Mouse (Mus musculus) heart, embryonic 11.5 days (tissue): ENCODE results near the gene Cobll1. TPM values are rescaled to one million over a fixed set of nuclear protein-coding genes. Genes with fewer than 3 reads are reported as not detected.

ENCODE experiments used
- ATAC-seq: fragments of 200-750 bp; cut with Nextera tagmentation; replicated peaks from 2 replicates; pipeline ENCODE4 v1.8.0; 2017; ENCODE audit warnings: moderate library complexity; ENCODE audit not compliant: insufficient number of reproducible peaks, low FRiP score, low TSS enrichment
- H3K27ac ChIP-seq: fragments of 300-500 bp; sonication (generic); 2 replicates; pipeline ENCODE4 v1.5.1; 2014; ENCODE audit warnings: mild to moderate bottlenecking, low read depth, low read length
- H3K27me3 ChIP-seq: fragments of 300-500 bp; sonication (generic); 2 replicates; pipeline ENCODE4 v1.6.1; 2014; ENCODE audit warnings: mild to moderate bottlenecking, low read length, mixed read lengths; ENCODE audit not compliant: control insufficient read depth, insufficient read depth
- H3K36me3 ChIP-seq: fragments of 300-500 bp; sonication (generic); 2 replicates; pipeline ENCODE4 v1.6.1; 2014; ENCODE audit warnings: mild to moderate bottlenecking, low read length, moderate library complexity, mixed read lengths; ENCODE audit not compliant: control insufficient read depth, insufficient read depth
- H3K4me1 ChIP-seq: fragments of 300-500 bp; sonication (generic); 2 replicates; pipeline ENCODE4 v1.6.1; 2014; ENCODE audit warnings: low read length; ENCODE audit not compliant: control insufficient read depth, insufficient read depth
- H3K4me2 ChIP-seq: fragments of 300-500 bp; sonication (generic); 2 replicates; pipeline ENCODE4 v1.6.1; 2014; ENCODE audit warnings: mild to moderate bottlenecking, moderate library complexity
- H3K4me3 ChIP-seq: fragments of 300-500 bp; sonication (generic); 2 replicates; pipeline ENCODE4 v1.5.1; 2014; ENCODE audit warnings: low read depth, low read length
- H3K9ac ChIP-seq: fragments of 300-500 bp; sonication (generic); 2 replicates; pipeline ENCODE4 v1.6.1; 2014; ENCODE audit warnings: mild to moderate bottlenecking, low read depth, low read length, moderate library complexity
- H3K9me3 ChIP-seq: fragments of 300-500 bp; sonication (generic); replicated peaks from 2 replicates; pipeline ENCODE4 v1.6.1; 2016; ENCODE audit warnings: low read length; ENCODE audit not compliant: control insufficient read depth
- WGBS: fragments of 180-500 bp; shearing (Covaris S2); extraction: QIAGEN DNeasy Blood & Tissue Kit; methylation state at CpG from one replicate; pipeline ENCODE4 v1.1.7; 2014; ENCODE audit not compliant: insufficient replicate concordance; 5-methylcytosine and 5-hydroxymethylcytosine counted together
- polyA plus RNA-seq: library from polyadenylated mRNA; unstranded; fragments of >200 nt; fragmentation: Nextera tagmentation; extraction: Ambion mirVana; gene quantifications from 2 replicates; pipeline ENCODE4 v1.2.1, GENCODE M21; 2014

Gene Cobll1
- polyA plus RNA-seq, 1 experiment from 2014 or later: 9.9 TPM

- peaks cover 3% of the 10 kb centered on the region; the same call in 1 of the 2 replicates for H3K36me3 ChIP-seq
- H3K4me2 ChIP-seq: no peak overlapping the region
- H3K4me1 ChIP-seq: no peaks in the 10 kb centered on the region
- WGBS: 77% methylated on average over 1 of the region's 1 CpGs
- H3K4me3 ChIP-seq: no peak overlapping the region
- no peak for ATAC-seq
- H3K9ac ChIP-seq: no peak overlapping the region
- no peaks in the 10 kb centered on the region for H3K9me3 ChIP-seq
- no peak overlapping the region for H3K27ac ChIP-seq
- no peaks in the 10 kb centered on the region for H3K27me3 ChIP-seq
Observed at GRCm38 (mm10) chr2:65100001-65100400, 139.2 kb downstream of the Cobll1 start.

DNA sequence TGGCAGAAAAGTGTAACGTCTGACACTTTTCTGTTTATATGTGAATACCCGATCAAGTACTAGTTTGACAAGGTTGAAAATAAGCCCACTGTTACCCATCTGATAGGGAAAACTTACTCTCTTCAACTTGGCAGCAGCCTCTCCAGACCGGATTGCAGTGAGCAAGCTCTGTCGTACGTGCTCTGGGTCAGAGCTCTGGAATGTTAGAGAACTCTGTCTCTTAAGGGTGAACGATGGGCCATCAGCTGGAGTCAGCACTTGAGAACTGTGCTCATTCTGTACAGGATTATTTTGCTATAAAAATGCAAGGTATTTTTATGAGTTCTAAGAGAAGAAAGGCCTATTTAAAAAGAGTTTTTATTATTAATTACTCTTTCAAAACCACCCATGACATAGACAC is 143.6 kb downstream of the Cobll1 start:
- H3K27me3 ChIP-seq: no peaks in the 10 kb centered on the region
- no peaks in the 10 kb centered on the region for H3K9me3 ChIP-seq
- WGBS: 54% methylated on average over 6 of the region's 6 CpGs
- no peak overlapping the region for H3K27ac ChIP-seq
- H3K4me1 ChIP-seq: peaks cover 3% of the 10 kb centered on the region; the same call in 1 of the 2 replicates
- H3K4me2 ChIP-seq: no peak overlapping the region
- no peak overlapping the region for H3K9ac ChIP-seq
- ATAC-seq: no peak
- H3K4me3 ChIP-seq: no peak overlapping the region
- H3K36me3 ChIP-seq: peaks cover 3% of the 10 kb centered on the region; the same call in 1 of the 2 replicates

- H3K36me3 ChIP-seq: peaks cover 3% of the 10 kb centered on the region; the same call in 1 of the 2 replicates
Observed at GRCm38 (mm10) chr2:65093990-65094389, 145.2 kb downstream of the Cobll1 start.

DNA sequence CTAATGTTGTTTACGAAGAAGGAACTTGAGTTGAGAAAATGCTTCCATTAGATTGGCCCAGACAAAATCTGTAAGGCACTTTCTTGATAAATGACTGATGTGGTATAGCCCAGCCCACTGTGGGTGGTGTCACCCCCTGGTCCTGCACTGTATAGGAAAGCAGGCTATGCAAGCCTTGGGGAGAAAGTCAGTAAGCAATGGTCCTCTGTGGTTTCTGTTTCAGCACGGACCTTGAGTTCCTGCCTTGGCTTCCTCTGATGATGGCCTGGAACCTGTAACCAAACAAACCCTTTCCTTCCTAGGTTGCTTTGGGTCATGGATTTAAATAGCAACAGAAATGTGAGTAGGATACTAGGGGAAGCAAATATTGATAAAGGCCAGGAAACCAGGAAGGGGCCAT is 148.2 kb downstream of the Cobll1 start:
- no peak for ATAC-seq
- H3K36me3 ChIP-seq: no peaks in the 10 kb centered on the region
- H3K9ac ChIP-seq: no peak overlapping the region
- no peak overlapping the region for H3K4me2 ChIP-seq
- no peak overlapping the region for H3K27ac ChIP-seq
- WGBS: 72% methylated on average over 2 of the region's 2 CpGs
- no peaks in the 10 kb centered on the region for H3K27me3 ChIP-seq
- H3K4me3 ChIP-seq: no peak overlapping the region
- no peaks in the 10 kb centered on the region for H3K9me3 ChIP-seq
- peaks cover 3% of the 10 kb centered on the region; the same call in 1 of the 2 replicates for H3K4me1 ChIP-seq

More at GRCm38 (mm10) chr2:65093990-65094389, 145.2 kb downstream of the Cobll1 start:
- no peak overlapping the region for H3K27ac ChIP-seq
- no peak overlapping the region for H3K4me2 ChIP-seq
- H3K9me3 ChIP-seq: no peaks in the 10 kb centered on the region
- H3K4me3 ChIP-seq: no peak overlapping the region
- no peaks in the 10 kb centered on the region for H3K27me3 ChIP-seq
- peaks cover 3% of the 10 kb centered on the region; the same call in 1 of the 2 replicates for H3K4me1 ChIP-seq
- no peak for ATAC-seq
- WGBS: 88% methylated on average over 2 of the region's 2 CpGs
- no peak overlapping the region for H3K9ac ChIP-seq

DNA sequence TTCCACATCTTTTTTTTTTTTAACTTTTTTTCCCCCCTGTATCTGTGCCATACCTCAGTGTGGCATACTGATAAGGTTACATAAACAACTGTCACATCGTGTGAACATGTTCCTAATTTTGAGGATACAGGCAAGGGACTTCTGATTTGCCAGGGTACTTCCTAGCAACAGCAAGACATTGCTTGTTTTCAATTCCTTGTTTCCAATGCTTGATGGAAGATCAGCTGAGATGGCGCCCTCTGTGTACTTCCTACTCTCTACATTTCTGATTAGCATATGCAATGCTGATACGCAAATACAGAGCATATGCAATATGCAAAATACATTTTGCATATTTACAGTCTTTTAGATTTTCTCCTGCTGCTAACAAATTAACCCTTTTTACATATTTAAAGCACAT is 152.0 kb downstream of the Cobll1 start:
- no peak overlapping the region for H3K9ac ChIP-seq
- no peaks in the 10 kb centered on the region for H3K27me3 ChIP-seq
- ATAC-seq: no peak
- no peaks in the 10 kb centered on the region for H3K36me3 ChIP-seq
- H3K4me3 ChIP-seq: no peak overlapping the region
- WGBS: 66% methylated on average over 3 of the region's 3 CpGs
- H3K4me2 ChIP-seq: no peak overlapping the region
- no peaks in the 10 kb centered on the region for H3K4me1 ChIP-seq
- no peaks in the 10 kb centered on the region for H3K9me3 ChIP-seq
- H3K27ac ChIP-seq: no peak overlapping the region

GRCm38 (mm10) chr2:65083411-65083810 is 155.8 kb downstream of the Cobll1 start:
- Histone ChIP-seq H3K4me1 (no peaks in the 10 kb centered on the region), H3K36me3 (no peaks in the 10 kb centered on the region), H3K27me3 (no peaks in the 10 kb centered on the region), H3K9ac (no peak overlapping the region), H3K4me3 (no peak overlapping the region), H3K9me3 (no peaks in the 10 kb centered on the region), H3K4me2 (no peak overlapping the region), H3K27ac (no peak overlapping the region)
- no peak for ATAC-seq

DNA sequence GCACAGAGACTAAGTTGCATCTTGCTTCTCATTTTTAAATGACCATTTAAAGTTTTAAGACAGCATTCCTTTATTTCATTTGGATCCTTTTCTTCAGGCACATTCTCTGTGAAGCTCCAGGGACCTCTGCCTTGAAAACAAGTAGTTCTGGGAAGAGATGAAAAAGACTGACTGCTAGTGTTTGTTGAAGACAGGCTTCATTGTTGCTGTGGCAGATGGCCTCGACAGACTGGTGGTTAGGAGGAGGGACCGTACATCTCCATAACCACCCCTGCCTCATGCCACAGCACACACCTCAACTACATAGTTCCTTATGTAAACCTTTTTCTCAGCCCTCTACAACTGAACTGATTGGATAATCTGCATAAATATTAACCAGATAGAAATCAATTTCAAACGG is 161.7 kb downstream of the Cobll1 start:
- Histone ChIP-seq H3K9ac (no peak overlapping the region), H3K27me3 (no peaks in the 10 kb centered on the region), H3K36me3 (no peaks in the 10 kb centered on the region), H3K4me3 (no peak overlapping the region), H3K27ac (no peak overlapping the region), H3K4me2 (no peak overlapping the region), H3K4me1 (no peaks in the 10 kb centered on the region), H3K9me3 (no peaks in the 10 kb centered on the region)
- 65% methylated on average over 3 of the region's 3 CpGs for WGBS
- no peak for ATAC-seq

DNA sequence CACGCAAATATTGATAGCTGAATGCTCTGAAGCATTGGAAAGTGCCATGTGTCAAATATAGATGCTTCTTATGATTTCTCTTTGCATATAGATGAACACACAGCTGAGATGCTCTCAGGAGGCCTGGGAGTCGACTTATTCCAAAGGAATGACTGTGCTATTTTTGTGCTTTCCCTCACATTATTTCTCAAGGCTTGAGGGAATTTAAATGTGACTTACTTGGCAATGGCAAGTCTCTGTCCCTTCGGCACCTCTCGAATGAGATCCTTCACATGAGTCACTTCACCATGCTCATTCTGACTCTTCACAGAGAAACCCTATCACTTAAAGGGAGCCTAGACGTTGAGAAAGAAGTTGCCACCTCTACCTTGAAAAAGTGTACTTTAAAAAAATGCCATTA is 163.4 kb downstream of the Cobll1 start:
- H3K4me3 ChIP-seq: no peak overlapping the region
- no peaks in the 10 kb centered on the region for H3K27me3 ChIP-seq
- H3K4me1 ChIP-seq: no peaks in the 10 kb centered on the region
- 87% methylated on average over 5 of the region's 5 CpGs for WGBS
- H3K9me3 ChIP-seq: no peaks in the 10 kb centered on the region
- ATAC-seq: no peak
- H3K9ac ChIP-seq: no peak overlapping the region
- H3K36me3 ChIP-seq: no peaks in the 10 kb centered on the region
- no peak overlapping the region for H3K4me2 ChIP-seq
- no peak overlapping the region for H3K27ac ChIP-seq

DNA sequence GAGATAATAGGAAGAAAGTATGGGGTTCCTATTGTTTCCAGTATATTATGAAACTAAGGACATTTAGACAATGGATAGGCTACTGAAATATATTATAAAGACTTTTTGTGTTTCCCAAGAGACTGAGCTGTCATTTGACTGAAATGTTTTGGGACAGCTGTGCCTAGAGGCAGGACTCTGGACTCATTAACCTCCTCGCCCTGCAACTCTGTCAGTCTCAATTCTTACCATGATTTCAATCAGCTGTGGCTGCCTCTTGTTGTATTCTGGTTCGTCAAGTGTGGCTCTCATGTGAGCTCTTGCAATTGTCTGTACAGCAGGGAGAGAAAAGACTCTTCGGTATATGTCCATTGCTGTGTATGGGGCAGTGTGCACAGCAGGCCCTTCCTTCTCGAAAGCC is 163.8 kb downstream of the Cobll1 start:
- 73% methylated on average over 4 of the region's 4 CpGs for WGBS
- no peaks in the 10 kb centered on the region for H3K9me3 ChIP-seq
- H3K27ac ChIP-seq: no peak overlapping the region
- ATAC-seq: no peak
- no peak overlapping the region for H3K9ac ChIP-seq
- H3K4me3 ChIP-seq: no peak overlapping the region
- no peak overlapping the region for H3K4me2 ChIP-seq
- H3K27me3 ChIP-seq: no peaks in the 10 kb centered on the region
- no peaks in the 10 kb centered on the region for H3K36me3 ChIP-seq
- no peaks in the 10 kb centered on the region for H3K4me1 ChIP-seq
